Mouse (Mus musculus) MEL (cell line): ENCODE data around the gene Pbp2. TPM values are rescaled to one million over a fixed set of nuclear protein-coding genes. Genes with fewer than 3 reads are reported as not detected.

Experiments
- DNase-seq: peaks from one replicate; pipeline ENCODE4 v3.0.0; 2011; ENCODE audit warnings: low read depth, low spot score
- H3K27ac ChIP-seq: 2 replicates; pipeline ENCODE4 v1.5.1; 2012; ENCODE audit warnings: low read depth, mild to moderate bottlenecking, control low read depth, low read length, moderate library complexity; ENCODE audit not compliant: control insufficient read depth
- H3K27me3 ChIP-seq, 2 experiments: fragments of 150-350 bp in 1 of 2; sonication (generic) in 1 of 2; 2 replicates each; pipeline ENCODE4 v1.6.1; 2012; ENCODE audit warnings: low read length in 2 of 2, mild to moderate bottlenecking in 2 of 2, improper control_type of control experiment in 1 of 2, moderate library complexity in 1 of 2; ENCODE audit not compliant: insufficient read depth in 2 of 2, control insufficient read depth in 1 of 2
- H3K36me3 ChIP-seq, 2 experiments: 2 replicates each; pipeline ENCODE4 v1.6.1; 2012 to 2014; ENCODE audit warnings: low read length in 2 of 2, improper control_type of control experiment in 1 of 2, inconsistent platforms in 1 of 2, mild to moderate bottlenecking in 1 of 2; ENCODE audit not compliant: insufficient read depth in 2 of 2, control insufficient read depth in 1 of 2
- H3K4me1 ChIP-seq, 2 experiments: fragments of 150-350 bp in 1 of 2; sonication (generic) in 1 of 2; 2 replicates each; pipeline ENCODE4 v1.6.1; 2012; ENCODE audit warnings: low read length in 2 of 2, improper control_type of control experiment in 1 of 2, mild to moderate bottlenecking in 1 of 2; ENCODE audit not compliant: insufficient read depth in 2 of 2, control insufficient read depth in 1 of 2
- H3K4me3 ChIP-seq, 2 experiments: fragments of 150-350 bp in 1 of 2; sonication (generic) in 1 of 2; 2 replicates each; pipeline ENCODE4 v1.5.1; 2012; ENCODE audit warnings: low read depth in 2 of 2, low read length in 2 of 2, mild to moderate bottlenecking in 2 of 2, moderate library complexity in 2 of 2, control low read depth in 1 of 2, improper control_type of control experiment in 1 of 2; ENCODE audit not compliant: control insufficient read depth in 1 of 2, insufficient read depth in 1 of 2
- H3K79me2 ChIP-seq: 2 replicates; pipeline ENCODE4 v1.6.1; 2012; ENCODE audit warnings: mild to moderate bottlenecking, low read length, moderate library complexity; ENCODE audit not compliant: control insufficient read depth, poor library complexity, insufficient read depth
- H3K9ac ChIP-seq: 2 replicates; pipeline ENCODE4 v1.6.1; 2012; ENCODE audit warnings: low read depth, mild to moderate bottlenecking, control low read depth, low read length, moderate library complexity; ENCODE audit not compliant: control insufficient read depth, poor library complexity, severe bottlenecking
- H3K9me3 ChIP-seq: fragments of 150-350 bp; sonication (generic); replicated peaks from 2 replicates; pipeline ENCODE4 v1.6.1; 2012; ENCODE audit warnings: mild to moderate bottlenecking, low read length, improper control_type of control experiment, moderate library complexity; ENCODE audit not compliant: insufficient read depth
- BHLHE40 ChIP-seq: IDR thresholded peaks from 2 replicates; pipeline ENCODE4 v1.6.1; 2012; ENCODE audit warnings: low read depth, mild to moderate bottlenecking, inconsistent platforms, low read length, improper control_type of control experiment, borderline replicate concordance
- CTCF ChIP-seq, 3 experiments: IDR thresholded peaks in 2 of 3; conservative IDR thresholded peaks in 1 of 3; 2 replicates each; pipeline ENCODE4 v1.5.1; 2011 to 2012; ENCODE audit warnings: low read length in 3 of 3, low read depth in 2 of 3, mild to moderate bottlenecking in 2 of 3, improper control_type of control experiment in 1 of 3, inconsistent platforms in 1 of 3, mixed read lengths in 1 of 3, moderate library complexity in 1 of 3; ENCODE audit not compliant: control insufficient read depth in 1 of 3, insufficient read depth in 1 of 3, poor library complexity in 1 of 3, severe bottlenecking in 1 of 3
- E2F4 ChIP-seq: IDR thresholded peaks from 2 replicates; pipeline ENCODE4 v1.6.1; 2011; ENCODE audit warnings: low read depth, low read length, improper control_type of control experiment, borderline replicate concordance
- ELF1 ChIP-seq: IDR thresholded peaks from 2 replicates; pipeline ENCODE4 v1.6.1; 2014; ENCODE audit warnings: low read depth, mild to moderate bottlenecking, inconsistent platforms, low read length, improper control_type of control experiment, moderate library complexity
- EP300 ChIP-seq, 2 experiments: IDR thresholded peaks; 2 replicates each; pipeline ENCODE4 v1.6.1; 2011; ENCODE audit warnings: improper control_type of control experiment in 2 of 2, low read length in 2 of 2, low read depth in 1 of 2, mild to moderate bottlenecking in 1 of 2
- JUND ChIP-seq: IDR thresholded peaks from 2 replicates; pipeline ENCODE4 v1.6.1; 2011; ENCODE audit warnings: low read depth, mild to moderate bottlenecking, improper control_type of control experiment, low read length
- KAT2A ChIP-seq: conservative IDR thresholded peaks from 2 replicates; pipeline ENCODE4 v1.6.1; 2012; ENCODE audit warnings: low read depth, low read length, improper control_type of control experiment, inconsistent platforms
- MAZ ChIP-seq: IDR thresholded peaks from 2 replicates; pipeline ENCODE4 v1.6.1; 2012; ENCODE audit warnings: low read depth, mild to moderate bottlenecking, inconsistent platforms, low read length, improper control_type of control experiment
- MEF2A ChIP-seq: IDR thresholded peaks from 2 replicates; pipeline ENCODE4 v1.6.1; 2014; ENCODE audit warnings: low read depth, mild to moderate bottlenecking, inconsistent platforms, low read length, improper control_type of control experiment; ENCODE audit not compliant: poor library complexity, insufficient replicate concordance, severe bottlenecking; ENCODE audit errors: extremely low read depth
- MYB ChIP-seq: IDR thresholded peaks from 2 replicates; pipeline ENCODE4 v1.6.1; 2011; ENCODE audit warnings: mild to moderate bottlenecking, low read depth, low read length, improper control_type of control experiment
- NELFE ChIP-seq: IDR thresholded peaks from 2 replicates; pipeline ENCODE4 v1.6.1; 2011; ENCODE audit warnings: low read depth, low read length, improper control_type of control experiment
- NRF1 ChIP-seq: IDR thresholded peaks from 2 replicates; pipeline ENCODE4 v1.6.1; 2014; ENCODE audit warnings: low read depth, mild to moderate bottlenecking, inconsistent platforms, low read length, improper control_type of control experiment, moderate library complexity; ENCODE audit not compliant: poor library complexity, insufficient read depth, severe bottlenecking
- POLR2A ChIP-seq, 2 experiments: IDR thresholded peaks; 2 replicates each; pipeline ENCODE4 v1.6.1; 2011 to 2012; ENCODE audit warnings: low read length in 2 of 2, mild to moderate bottlenecking in 2 of 2, control low read depth in 1 of 2, improper control_type of control experiment in 1 of 2, low read depth in 1 of 2, moderate library complexity in 1 of 2; ENCODE audit not compliant: control insufficient read depth in 1 of 2, insufficient read depth in 1 of 2, poor library complexity in 1 of 2
- RAD21 ChIP-seq: IDR thresholded peaks from 2 replicates; pipeline ENCODE4 v1.6.1; 2011; ENCODE audit warnings: mild to moderate bottlenecking, low read depth, low read length, improper control_type of control experiment
- SIN3A ChIP-seq: IDR thresholded peaks from 2 replicates; pipeline ENCODE4 v1.6.1; 2012; ENCODE audit warnings: low read length, improper control_type of control experiment, inconsistent platforms
- TAL1 ChIP-seq: IDR thresholded peaks from 2 replicates; pipeline ENCODE4 v1.6.1; 2012; ENCODE audit warnings: mild to moderate bottlenecking, inconsistent platforms, low read length, moderate library complexity, mixed read lengths
- TBP ChIP-seq: IDR thresholded peaks from 2 replicates; pipeline ENCODE4 v1.8.0; 2011; ENCODE audit warnings: low read depth, low read length, improper control_type of control experiment
- USF2 ChIP-seq, 2 experiments: IDR thresholded peaks; 2 replicates each; pipeline ENCODE4 v1.6.1; 2011 to 2012; ENCODE audit warnings: improper control_type of control experiment in 2 of 2, low read length in 2 of 2, borderline replicate concordance in 1 of 2, inconsistent platforms in 1 of 2, low read depth in 1 of 2, mild to moderate bottlenecking in 1 of 2; ENCODE audit not compliant: insufficient read depth in 1 of 2
- ZC3H11A ChIP-seq: IDR thresholded peaks from 2 replicates; pipeline ENCODE4 v1.6.1; 2012; ENCODE audit warnings: low read depth, mild to moderate bottlenecking, inconsistent platforms, low read length, improper control_type of control experiment
- ZNF384 ChIP-seq: IDR thresholded peaks from 2 replicates; pipeline ENCODE4 v1.6.1; 2012; ENCODE audit warnings: low read depth, mild to moderate bottlenecking, inconsistent platforms, low read length, improper control_type of control experiment
- polyA plus RNA-seq, 2 experiments: library from polyadenylated mRNA; stranded (reverse) in 1 of 2; unstranded in 1 of 2; fragments of >175 nt in 1 of 2; fragments of >200 nt in 1 of 2; gene quantifications; 2 replicates each; pipeline versions ENCODE4 v1.2.1 to v1.2.4; 2012; ENCODE audit warnings: low replicate concordance in 2 of 2, low read depth in 1 of 2; ENCODE audit not compliant: insufficient read length in 2 of 2, insufficient read depth in 1 of 2, missing spikeins in 1 of 2
- total RNA-seq: library from RNA; depleted of rRNA; stranded (reverse); fragments of 300-350 nt; gene quantifications from 2 replicates; pipeline ENCODE4 v1.2.3, GENCODE M21; 2012

Pbp2 gene
- total and polyA plus RNA-seq, 3 experiments: not detected

DNA sequence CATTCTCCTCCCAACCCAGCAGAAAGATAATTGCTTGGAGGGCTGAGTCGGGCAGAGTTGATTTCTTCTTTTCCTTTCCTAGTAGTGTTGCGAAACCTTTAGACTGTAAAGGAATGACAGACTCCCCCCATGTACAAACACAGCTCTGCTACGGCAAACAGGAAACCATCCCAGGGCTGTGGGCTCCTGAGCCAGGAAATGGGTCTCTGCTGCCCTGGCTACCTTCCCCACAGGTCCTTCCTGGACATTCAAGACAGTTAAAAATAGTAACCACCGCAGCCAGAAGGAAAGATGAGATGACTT is 30.8 kb upstream of the Pbp2 start:
- TF ChIP-seq ELF1 (no peak), MAZ (no peak), POLR2A (IDR thresholded peaks at IDR 0.05; ENCODE audit: control insufficient read depth in 1 of 2, insufficient read depth in 1 of 2, low read depth in 1 of 2, low read length in 2 of 2, poor library complexity in 1 of 2) (no peak), CTCF (IDR thresholded peaks at IDR 0.05 in 2 of 3, conservative IDR thresholded peaks at IDR 0.05 in 1 of 3; ENCODE audit: control insufficient read depth in 1 of 3, insufficient read depth in 1 of 3, low read depth in 2 of 3, low read length in 3 of 3, poor library complexity in 1 of 3, severe bottlenecking in 1 of 3) (no peak), ZC3H11A (no peak)
- Histone ChIP-seq H3K9ac (no peak overlapping the region), H3K36me3 (no peaks in the 10 kb centered on the region), H3K27me3 (no peaks in the 10 kb centered on the region), H3K9me3 (no peaks in the 10 kb centered on the region), H3K79me2 (no peaks in the 10 kb centered on the region), H3K27ac (no peak overlapping the region), H3K4me3 (no peak overlapping the region), H3K4me1 (no peaks in the 10 kb centered on the region)
- no peak for DNase-seq

DNA sequence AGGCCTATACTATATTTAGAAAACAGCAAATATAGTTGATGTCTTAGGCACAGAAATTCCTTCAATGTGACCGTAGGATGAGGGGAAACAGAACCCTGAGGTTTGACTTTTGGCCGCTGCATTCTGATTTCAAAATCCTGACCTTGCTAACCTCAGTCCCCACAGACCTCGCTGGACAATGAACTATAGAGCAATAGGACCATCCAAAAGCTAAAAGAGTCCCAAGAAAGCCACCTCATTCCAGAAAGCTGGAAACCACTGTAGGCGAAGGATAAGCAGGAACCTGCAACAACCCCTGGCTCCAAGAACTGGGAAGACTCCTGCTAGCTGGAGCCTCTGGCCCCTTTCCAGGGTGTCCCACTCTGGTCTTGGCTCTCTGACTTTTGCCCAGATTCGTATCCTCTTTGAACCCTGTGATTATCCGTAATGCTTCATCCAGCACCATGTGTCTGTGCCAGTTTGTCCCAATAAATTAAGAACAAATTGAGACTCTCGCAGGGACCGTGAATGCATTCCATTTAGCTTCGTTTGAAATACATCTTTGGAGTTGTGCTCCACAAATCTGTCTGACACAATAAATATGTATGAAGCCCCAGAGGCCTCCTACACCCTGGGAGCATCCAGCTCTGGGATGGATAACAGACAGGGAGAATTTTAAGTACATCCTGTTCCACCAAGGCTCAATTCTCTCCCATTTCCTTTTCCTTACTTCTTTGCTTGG is 30.3 kb upstream of the Pbp2 start:
- H3K27ac ChIP-seq: no peak overlapping the region
- H3K9me3 ChIP-seq: no peaks in the 10 kb centered on the region
- no peak for TF ChIP-seq NRF1
- no peak for TF ChIP-seq TBP
- TF ChIP-seq MEF2A: no peak
- TF ChIP-seq NELFE: no peak
- TF ChIP-seq RAD21: no peak
- TF ChIP-seq SIN3A: no peak
- TF ChIP-seq POLR2A (IDR thresholded peaks at IDR 0.05; ENCODE audit: control insufficient read depth in 1 of 2, insufficient read depth in 1 of 2, low read depth in 1 of 2, low read length in 2 of 2, poor library complexity in 1 of 2): no peak
- no peak for TF ChIP-seq JUND
- no peak for TF ChIP-seq BHLHE40
- no peak for TF ChIP-seq MYB
- TF ChIP-seq E2F4: no peak
- TF ChIP-seq USF2 (IDR thresholded peaks at IDR 0.05; ENCODE audit: borderline replicate concordance in 1 of 2, insufficient read depth in 1 of 2, low read depth in 1 of 2, low read length in 2 of 2): no peak
- TF ChIP-seq TAL1: no peak
- TF ChIP-seq EP300 (IDR thresholded peaks at IDR 0.05; ENCODE audit: low read depth in 1 of 2, low read length in 2 of 2): no peak
- TF ChIP-seq ZNF384: no peak
- no peak for TF ChIP-seq ELF1
- no peak for TF ChIP-seq KAT2A
- TF ChIP-seq, all 39 proteins: peak for 0
- H3K4me3 ChIP-seq: no peak overlapping the region
- no peaks in the 10 kb centered on the region for H3K27me3 ChIP-seq
- no peaks in the 10 kb centered on the region for H3K36me3 ChIP-seq
- no peak for DNase-seq
- H3K4me1 ChIP-seq: no peaks in the 10 kb centered on the region
- no peak overlapping the region for H3K9ac ChIP-seq
- no peaks in the 10 kb centered on the region for H3K79me2 ChIP-seq
